Mouse (Mus musculus): ENCODE data around the gene Ppp1r2.

GRCm38 (mm10) chr16:31227746-31228145 lies 47.3 kb downstream of the Ppp1r2 start:
- TF ChIP-seq FLI1 (IDR thresholded peaks at IDR 0.05; ENCODE audit: low read length) (no peak), GATA1 (IDR thresholded peaks at IDR 0.05; ENCODE audit: borderline replicate concordance, low read length) (no peak)
